Mouse (Mus musculus): ENCODE results near the gene Olfr27. TPM values are rescaled to one million over a fixed set of nuclear protein-coding genes. Genes with fewer than 3 reads are reported as not detected.

Olfr27 gene
- polyA plus RNA-seq (2015; fragmentation: Nextera tagmentation; extraction: Ambion mirVana): not detected in 2 replicates

- no peak within 1 kb of the TSS for H3K27ac ChIP-seq (replicated peaks)
- H3K4me3 ChIP-seq (ENCODE audit: low read depth, low read length): no peak within 1 kb of the TSS
- DNase-seq (ENCODE audit: low spot score) (no peak), ATAC-seq (ENCODE audit: low FRiP score, low TSS enrichment) (no peak)
- no peak within 1 kb of the TSS for H3K4me2 ChIP-seq (replicated peaks; ENCODE audit: low read depth)
- no peaks in the 10 kb centered on the region for H3K4me1 ChIP-seq (replicated peaks; ENCODE audit: control insufficient read depth, insufficient read depth)
- no peaks in the 10 kb centered on the region for H3K36me3 ChIP-seq (ENCODE audit: control insufficient read depth, insufficient read depth, low read length)
- H3K27me3 ChIP-seq (ENCODE audit: control insufficient read depth, insufficient read depth, low read length): no peaks in the 10 kb centered on the region
- H3K9me3 ChIP-seq (ENCODE audit: control insufficient read depth, low read length): no peaks in the 10 kb centered on the region
- TF ChIP-seq EP300 (optimal IDR thresholded peaks at IDR 0.05) (no peak), CTCF (IDR thresholded peaks at IDR 0.05; ENCODE audit: low read depth) (no peak)
- no peak within 1 kb of the TSS for H3K9ac ChIP-seq (ENCODE audit: low read length)
Observed at GRCm38 (mm10) chr9:39127831-39128230, at the start of gene Olfr27. Gene Olfr27 (plus strand): TSS chr9:39128131.

- no peaks in the 10 kb centered on the region for H3K9me3 ChIP-seq (ENCODE audit: control insufficient read depth, low read length)
- ATAC-seq (ENCODE audit: low FRiP score, low TSS enrichment): no peak
- H3K36me3 ChIP-seq (ENCODE audit: control insufficient read depth, insufficient read depth, low read length): no peaks in the 10 kb centered on the region
- WGBS: 83% methylated on average over 2 of the region's 2 CpGs
- H3K9ac ChIP-seq (ENCODE audit: low read length): no peak within 1 kb of the TSS
- no peak for TF ChIP-seq EP300 (optimal IDR thresholded peaks at IDR 0.05)
- no peak for TF ChIP-seq CTCF (IDR thresholded peaks at IDR 0.05; ENCODE audit: low read depth)
- H3K4me2 ChIP-seq (replicated peaks; ENCODE audit: low read depth): no peak within 1 kb of the TSS
- no peaks in the 10 kb centered on the region for H3K27me3 ChIP-seq (ENCODE audit: control insufficient read depth, insufficient read depth, low read length)
- H3K4me3 ChIP-seq (ENCODE audit: low read depth, low read length): no peak within 1 kb of the TSS
- DNase-seq (ENCODE audit: low spot score): no peak
- no peaks in the 10 kb centered on the region for H3K4me1 ChIP-seq (replicated peaks; ENCODE audit: control insufficient read depth, insufficient read depth)
- no peak within 1 kb of the TSS for H3K27ac ChIP-seq (replicated peaks)
Observed at GRCm38 (mm10) chr9:39078787-39079186, 49.1 kb upstream of the Olfr27 start, which contains the start of gene Olfr938. Gene Olfr938 (minus strand): TSS chr9:39078887.

- H3K4me3 ChIP-seq (ENCODE audit: low read depth, low read length): no peak overlapping the region
Observed at GRCm38 (mm10) chr9:39127326-39127725, 605 bp upstream of the Olfr27 start.

GRCm38 (mm10) chr9:39152401-39152800 is 24.5 kb downstream of the Olfr27 start:
- no peak overlapping the region for H3K9ac ChIP-seq (ENCODE audit: low read length)
- H3K9me3 ChIP-seq (ENCODE audit: control insufficient read depth, low read length): no peaks in the 10 kb centered on the region
- TF ChIP-seq CTCF (IDR thresholded peaks at IDR 0.05; ENCODE audit: low read depth) (no peak), EP300 (optimal IDR thresholded peaks at IDR 0.05) (no peak)
- no peaks in the 10 kb centered on the region for H3K27me3 ChIP-seq (ENCODE audit: control insufficient read depth, insufficient read depth, low read length)
- no peaks in the 10 kb centered on the region for H3K36me3 ChIP-seq (ENCODE audit: control insufficient read depth, insufficient read depth, low read length)
- H3K27ac ChIP-seq (replicated peaks): no peak overlapping the region
- no peaks in the 10 kb centered on the region for H3K4me1 ChIP-seq (replicated peaks; ENCODE audit: control insufficient read depth, insufficient read depth)
- ATAC-seq (ENCODE audit: low FRiP score, low TSS enrichment): no peak
- H3K4me3 ChIP-seq (ENCODE audit: low read depth, low read length): no peak overlapping the region
- no peak for DNase-seq (ENCODE audit: low spot score)
- no peak overlapping the region for H3K4me2 ChIP-seq (replicated peaks; ENCODE audit: low read depth)
- WGBS: 66% methylated on average over 1 of the region's 1 CpGs

More at GRCm38 (mm10) chr9:39127326-39127725, 605 bp upstream of the Olfr27 start:
- H3K9ac ChIP-seq (ENCODE audit: low read length): no peak overlapping the region
- ATAC-seq (ENCODE audit: low FRiP score, low TSS enrichment) (no peak), DNase-seq (ENCODE audit: low spot score) (no peak)
- H3K36me3 ChIP-seq (ENCODE audit: control insufficient read depth, insufficient read depth, low read length): no peaks in the 10 kb centered on the region
- no peaks in the 10 kb centered on the region for H3K4me1 ChIP-seq (replicated peaks; ENCODE audit: control insufficient read depth, insufficient read depth)
- H3K27me3 ChIP-seq (ENCODE audit: control insufficient read depth, insufficient read depth, low read length): no peaks in the 10 kb centered on the region
- H3K4me2 ChIP-seq (replicated peaks; ENCODE audit: low read depth): no peak overlapping the region
- WGBS: 77% methylated on average over 1 of the region's 1 CpGs
- no peaks in the 10 kb centered on the region for H3K9me3 ChIP-seq (ENCODE audit: control insufficient read depth, low read length)
- no peak for TF ChIP-seq EP300 (optimal IDR thresholded peaks at IDR 0.05)
- TF ChIP-seq CTCF (IDR thresholded peaks at IDR 0.05; ENCODE audit: low read depth): no peak
- H3K27ac ChIP-seq (replicated peaks): no peak overlapping the region

GRCm38 (mm10) chr9:39166004-39166403 is 38.1 kb downstream of the Olfr27 start, which contains the start of gene Olfr943:
Gene Olfr943 (plus strand): TSS chr9:39166304.
- ATAC-seq (ENCODE audit: low FRiP score, low TSS enrichment) (no peak), DNase-seq (ENCODE audit: low spot score) (no peak)
- H3K9me3 ChIP-seq (ENCODE audit: control insufficient read depth, low read length): no peaks in the 10 kb centered on the region
- no peak within 1 kb of the TSS for H3K4me3 ChIP-seq (ENCODE audit: low read depth, low read length)
- H3K36me3 ChIP-seq (ENCODE audit: control insufficient read depth, insufficient read depth, low read length): no peaks in the 10 kb centered on the region
- H3K27ac ChIP-seq (replicated peaks): no peak within 1 kb of the TSS
- WGBS: 85% methylated on average over 5 of the region's 5 CpGs
- no peak within 1 kb of the TSS for H3K4me2 ChIP-seq (replicated peaks; ENCODE audit: low read depth)
- no peaks in the 10 kb centered on the region for H3K27me3 ChIP-seq (ENCODE audit: control insufficient read depth, insufficient read depth, low read length)
- no peaks in the 10 kb centered on the region for H3K4me1 ChIP-seq (replicated peaks; ENCODE audit: control insufficient read depth, insufficient read depth)
- TF ChIP-seq EP300 (optimal IDR thresholded peaks at IDR 0.05) (no peak), CTCF (IDR thresholded peaks at IDR 0.05; ENCODE audit: low read depth) (no peak)
- no peak within 1 kb of the TSS for H3K9ac ChIP-seq (ENCODE audit: low read length)

Other genes with a start within 250 kb of the Olfr27 start
- not detected in 2 replicates for gene Olfr930, start 198.3 kb upstream of the Olfr27 start, polyA plus RNA-seq (2015; fragmentation: Nextera tagmentation; extraction: Ambion mirVana)
- not detected in 2 replicates for gene Olfr933, start 155.8 kb upstream of the Olfr27 start, polyA plus RNA-seq (2015; fragmentation: Nextera tagmentation; extraction: Ambion mirVana)
- gene Olfr934, start 139.8 kb upstream of the Olfr27 start, polyA plus RNA-seq (2015; fragmentation: Nextera tagmentation; extraction: Ambion mirVana): not detected in 2 replicates
- not detected in 2 replicates for gene Olfr935, start 128.4 kb upstream of the Olfr27 start, polyA plus RNA-seq (2015; fragmentation: Nextera tagmentation; extraction: Ambion mirVana)
- gene Olfr146, start 104.8 kb upstream of the Olfr27 start, polyA plus RNA-seq (2015; fragmentation: Nextera tagmentation; extraction: Ambion mirVana): not detected in 2 replicates
- not detected in 2 replicates for gene Olfr937, start 63.2 kb upstream of the Olfr27 start, polyA plus RNA-seq (2015; fragmentation: Nextera tagmentation; extraction: Ambion mirVana)
- gene Olfr938, start 49.2 kb upstream of the Olfr27 start, polyA plus RNA-seq (2015; fragmentation: Nextera tagmentation; extraction: Ambion mirVana): not detected in 2 replicates
- 0.01 TPM in 1 of 2 replicates, not detected in the other for gene Olfr943, start 38.2 kb downstream of the Olfr27 start, polyA plus RNA-seq (2015; fragmentation: Nextera tagmentation; extraction: Ambion mirVana)
- gene Olfr944, start 73.8 kb downstream of the Olfr27 start, polyA plus RNA-seq (2015; fragmentation: Nextera tagmentation; extraction: Ambion mirVana): not detected in 2 replicates
- not detected in 2 replicates for gene Olfr1537, start 121.9 kb downstream of the Olfr27 start, polyA plus RNA-seq (2015; fragmentation: Nextera tagmentation; extraction: Ambion mirVana)
- gene Olfr945, start 148.7 kb downstream of the Olfr27 start, polyA plus RNA-seq (2015; fragmentation: Nextera tagmentation; extraction: Ambion mirVana): not detected in 2 replicates
- not detected in 2 replicates for gene Olfr948, start 197.9 kb downstream of the Olfr27 start, polyA plus RNA-seq (2015; fragmentation: Nextera tagmentation; extraction: Ambion mirVana)